Mouse (Mus musculus): ENCODE results near the gene Rd3l.

DNA sequence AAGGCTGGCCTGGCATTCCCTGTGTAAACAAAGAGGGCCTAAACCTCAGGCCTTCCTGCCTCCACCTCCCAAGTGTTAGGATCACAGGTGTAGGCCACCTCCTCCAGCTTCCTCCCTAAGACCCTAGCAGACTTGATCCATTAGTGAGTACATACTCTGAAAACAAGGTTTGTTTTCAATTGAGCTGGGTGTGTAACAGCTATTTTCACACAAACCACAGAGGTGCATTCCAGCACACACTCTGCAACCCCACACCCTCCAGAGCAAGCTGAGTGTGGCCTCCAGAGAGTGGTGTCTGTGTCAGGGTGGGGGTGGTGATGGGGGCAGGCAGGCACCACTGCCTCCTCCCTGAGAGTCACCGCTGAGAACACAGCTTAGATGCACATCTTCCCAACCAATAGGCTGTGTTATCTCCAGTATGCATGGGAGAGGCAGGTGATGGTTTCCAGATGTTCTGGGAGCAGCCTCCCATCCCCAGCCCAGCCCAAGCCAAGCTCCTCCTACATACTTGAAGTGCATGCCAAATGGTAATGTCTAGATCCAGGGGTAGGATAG, 42.4 kb downstream of the Rd3l start:
- TF ChIP-seq CTCF (IDR thresholded peaks at IDR 0.05; ENCODE audit: borderline replicate concordance, extremely low read depth, insufficient read depth, insufficient read length) (no peak), POLR2A (IDR thresholded peaks at IDR 0.05; ENCODE audit: borderline replicate concordance, extremely low read depth, insufficient read depth, insufficient read length, poor library complexity, severe bottlenecking) (no peak)
